Mouse (Mus musculus): ENCODE results near the gene Tsc2. TPM values are rescaled to one million over a fixed set of nuclear protein-coding genes. Genes with fewer than 3 reads are reported as not detected.
A peak's percentile ranks its signal among the peaks of the same experiment; 100 is the strongest.

Tsc2 gene
- polyA plus RNA-seq, 1 experiment from 2014 or later = 65.8 TPM

DNA sequence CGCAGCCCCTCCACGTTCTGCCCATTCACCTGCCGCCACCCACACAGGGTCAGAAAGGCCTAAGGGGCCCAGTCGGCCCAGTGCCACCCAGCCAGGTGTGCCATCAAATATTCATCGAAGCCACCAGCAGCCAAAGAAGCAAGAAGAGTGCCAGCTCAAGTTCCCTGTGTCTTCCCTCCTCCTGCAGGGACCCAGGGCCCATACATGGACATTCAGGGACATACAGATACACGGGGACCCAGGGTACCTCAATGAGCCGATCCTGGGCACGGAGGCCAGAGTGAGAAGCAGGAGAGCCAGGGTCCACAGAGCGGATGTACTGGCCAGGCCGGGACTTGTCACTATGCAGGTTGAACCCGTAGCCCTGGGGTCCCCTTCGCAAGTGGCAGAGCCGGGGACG is 9.5 kb upstream of the Tsc2 start:
- WGBS = 95% methylated on average over 14 of the region's 14 CpGs
- Histone ChIP-seq H3K9me3 (ENCODE audit: control insufficient read depth, low read length) (no peaks in the 10 kb centered on the region), H3K36me3 (ENCODE audit: control insufficient read depth, insufficient read depth, low read length) (peaks cover 3% of the 10 kb centered on the region; the same call in 1 of the 2 replicates), H3K4me1 (ENCODE audit: control insufficient read depth, insufficient read depth, low read depth, low read length) (no peaks in the 10 kb centered on the region), H3K27ac (ENCODE audit: low read depth, low read length) (no peak overlapping the region), H3K9ac (ENCODE audit: low read depth, low read length) (no peak overlapping the region), H3K4me2 (ENCODE audit: low read length) (no peak overlapping the region), H3K4me3 (ENCODE audit: low read length) (no peak overlapping the region), H3K27me3 (replicated peaks; ENCODE audit: control insufficient read depth, insufficient read depth, low read length) (no peaks in the 10 kb centered on the region)
- ATAC-seq = no peak

DNA sequence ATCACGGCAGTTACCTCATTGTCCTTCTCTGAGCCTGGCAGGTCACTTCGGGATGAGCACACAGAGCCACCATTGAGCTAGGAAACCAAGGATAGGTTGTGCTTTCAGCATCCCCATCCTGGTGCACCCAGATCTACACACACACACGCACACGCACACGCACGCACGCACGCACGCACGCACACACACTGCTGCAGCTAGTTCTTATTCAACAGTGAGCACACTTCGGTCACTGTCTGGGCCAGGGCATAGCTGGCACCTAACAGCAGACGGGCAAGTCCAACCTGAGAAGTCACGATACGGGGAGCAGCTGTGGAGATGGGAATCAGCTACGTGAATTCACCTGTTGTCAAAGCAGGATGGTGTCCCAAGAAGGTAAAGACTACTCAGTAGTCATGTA is 8.2 kb upstream of the Tsc2 start:
- no peak for ATAC-seq
- H3K9me3 ChIP-seq (ENCODE audit: control insufficient read depth, low read length) = no peaks in the 10 kb centered on the region
- no peaks in the 10 kb centered on the region for H3K27me3 ChIP-seq (replicated peaks; ENCODE audit: control insufficient read depth, insufficient read depth, low read length)
- H3K4me3 ChIP-seq (ENCODE audit: low read length) = no peak overlapping the region
- peaks cover 3% of the 10 kb centered on the region; the same call in 1 of the 2 replicates for H3K36me3 ChIP-seq (ENCODE audit: control insufficient read depth, insufficient read depth, low read length)
- no peaks in the 10 kb centered on the region for H3K4me1 ChIP-seq (ENCODE audit: control insufficient read depth, insufficient read depth, low read depth, low read length)
- 96% methylated on average over 15 of the region's 15 CpGs for WGBS
- H3K27ac ChIP-seq (ENCODE audit: low read depth, low read length) = no peak overlapping the region
- H3K4me2 ChIP-seq (ENCODE audit: low read length) = no peak overlapping the region
- H3K9ac ChIP-seq (ENCODE audit: low read depth, low read length) = no peak overlapping the region

- no peak overlapping the region for H3K9ac ChIP-seq (ENCODE audit: low read depth, low read length)
These were observed 7.7 kb upstream of the Tsc2 start for GRCm38 (mm10) chr17:24640119-24640518.

GRCm38 (mm10) chr17:24639571-24639988 is 7.2 kb upstream of the Tsc2 start:
- Histone ChIP-seq H3K9me3 (ENCODE audit: control insufficient read depth, low read length) (no peaks in the 10 kb centered on the region), H3K4me3 (ENCODE audit: low read length) (no peak overlapping the region), H3K9ac (ENCODE audit: low read depth, low read length) (no peak overlapping the region), H3K4me2 (ENCODE audit: low read length) (no peak overlapping the region), H3K27me3 (replicated peaks; ENCODE audit: control insufficient read depth, insufficient read depth, low read length) (no peaks in the 10 kb centered on the region), H3K27ac (ENCODE audit: low read depth, low read length) (peak overlapping the region; percentile 44; the same call in 1 of the 2 replicates), H3K36me3 (ENCODE audit: control insufficient read depth, insufficient read depth, low read length) (peaks cover 3% of the 10 kb centered on the region; the same call in 1 of the 2 replicates), H3K4me1 (ENCODE audit: control insufficient read depth, insufficient read depth, low read depth, low read length) (no peaks in the 10 kb centered on the region)
- WGBS = 73% methylated on average over 5 of the region's 5 CpGs
- ATAC-seq = no peak

More at GRCm38 (mm10) chr17:24640119-24640518, 7.7 kb upstream of the Tsc2 start:
- Histone ChIP-seq H3K27me3 (replicated peaks; ENCODE audit: control insufficient read depth, insufficient read depth, low read length) (no peaks in the 10 kb centered on the region), H3K4me2 (ENCODE audit: low read length) (no peak overlapping the region), H3K4me3 (ENCODE audit: low read length) (no peak overlapping the region), H3K4me1 (ENCODE audit: control insufficient read depth, insufficient read depth, low read depth, low read length) (no peaks in the 10 kb centered on the region), H3K36me3 (ENCODE audit: control insufficient read depth, insufficient read depth, low read length) (peaks cover 3% of the 10 kb centered on the region; the same call in 1 of the 2 replicates), H3K27ac (ENCODE audit: low read depth, low read length) (no peak overlapping the region), H3K9me3 (ENCODE audit: control insufficient read depth, low read length) (no peaks in the 10 kb centered on the region)
- WGBS = 84% methylated on average over 7 of the region's 7 CpGs
- no peak for ATAC-seq

DNA sequence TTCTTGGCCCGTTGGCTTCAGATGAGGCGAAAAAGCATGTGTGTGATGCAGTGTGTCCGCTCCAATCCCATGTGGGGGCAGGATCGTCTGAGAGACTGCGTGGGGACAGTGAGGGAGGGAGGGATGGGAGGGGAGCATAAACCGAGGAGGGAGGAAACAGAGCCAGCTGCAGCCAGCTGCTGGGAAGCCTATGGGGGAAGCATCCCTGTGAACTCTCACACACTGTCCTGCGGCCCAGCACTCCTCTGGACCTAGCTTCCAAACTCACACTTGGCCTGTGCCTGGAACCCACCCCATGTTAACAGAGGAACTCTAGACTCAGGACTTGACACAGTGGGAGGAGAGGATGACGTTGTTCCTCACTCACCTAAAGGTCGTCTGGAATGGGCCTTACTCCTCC is 6.4 kb upstream of the Tsc2 start:
- Histone ChIP-seq H3K4me2 (ENCODE audit: low read length) (no peak overlapping the region), H3K36me3 (ENCODE audit: control insufficient read depth, insufficient read depth, low read length) (peaks cover 3% of the 10 kb centered on the region; the same call in 1 of the 2 replicates), H3K27ac (ENCODE audit: low read depth, low read length) (no peak overlapping the region), H3K9me3 (ENCODE audit: control insufficient read depth, low read length) (no peaks in the 10 kb centered on the region), H3K4me3 (ENCODE audit: low read length) (no peak overlapping the region), H3K4me1 (ENCODE audit: control insufficient read depth, insufficient read depth, low read depth, low read length) (no peaks in the 10 kb centered on the region), H3K9ac (ENCODE audit: low read depth, low read length) (no peak overlapping the region), H3K27me3 (replicated peaks; ENCODE audit: control insufficient read depth, insufficient read depth, low read length) (no peaks in the 10 kb centered on the region)
- no peak for ATAC-seq
- 74% methylated on average over 9 of the region's 9 CpGs for WGBS

DNA sequence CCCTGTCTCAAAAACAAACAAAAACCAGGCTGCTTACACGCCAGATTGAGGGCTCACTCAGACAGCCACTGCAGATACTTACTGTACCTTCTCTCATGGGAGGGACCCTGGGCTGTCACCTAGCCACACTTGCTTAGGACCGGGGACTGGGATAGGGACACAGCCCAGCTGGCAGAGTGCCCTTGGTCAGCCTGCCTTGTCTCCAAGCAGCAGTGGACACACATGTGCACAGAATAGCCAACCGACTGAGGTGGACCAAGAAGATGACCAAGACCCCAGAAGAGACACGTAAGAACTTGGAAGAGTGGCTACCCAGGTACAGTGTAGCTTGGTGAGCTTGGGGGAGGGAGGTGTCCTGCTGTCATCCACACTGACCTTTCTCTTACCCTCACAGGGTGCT is 5.8 kb upstream of the Tsc2 start:
- Histone ChIP-seq H3K27me3 (replicated peaks; ENCODE audit: control insufficient read depth, insufficient read depth, low read length) (no peaks in the 10 kb centered on the region), H3K9ac (ENCODE audit: low read depth, low read length) (no peak overlapping the region), H3K4me3 (ENCODE audit: low read length) (no peak overlapping the region), H3K4me1 (ENCODE audit: control insufficient read depth, insufficient read depth, low read depth, low read length) (peaks cover under 1% of the 10 kb centered on the region), H3K4me2 (ENCODE audit: low read length) (no peak overlapping the region), H3K9me3 (ENCODE audit: control insufficient read depth, low read length) (no peaks in the 10 kb centered on the region), H3K36me3 (ENCODE audit: control insufficient read depth, insufficient read depth, low read length) (peaks cover 3% of the 10 kb centered on the region; the same call in 1 of the 2 replicates), H3K27ac (ENCODE audit: low read depth, low read length) (no peak overlapping the region)
- ATAC-seq = no peak
- WGBS = 94% methylated on average over 4 of the region's 4 CpGs

- WGBS = 70% methylated on average over 5 of the region's 5 CpGs
- no peak for ATAC-seq
- Histone ChIP-seq H3K9ac (ENCODE audit: low read depth, low read length) (no peak overlapping the region), H3K36me3 (ENCODE audit: control insufficient read depth, insufficient read depth, low read length) (peaks cover 3% of the 10 kb centered on the region; the same call in 1 of the 2 replicates), H3K4me3 (ENCODE audit: low read length) (no peak overlapping the region), H3K9me3 (ENCODE audit: control insufficient read depth, low read length) (no peaks in the 10 kb centered on the region), H3K27me3 (replicated peaks; ENCODE audit: control insufficient read depth, insufficient read depth, low read length) (no peaks in the 10 kb centered on the region), H3K4me2 (ENCODE audit: low read length) (no peak overlapping the region), H3K27ac (ENCODE audit: low read depth, low read length) (no peak overlapping the region), H3K4me1 (ENCODE audit: control insufficient read depth, insufficient read depth, low read depth, low read length) (peaks cover 7% of the 10 kb centered on the region)
These were observed 4.5 kb upstream of the Tsc2 start for GRCm38 (mm10) chr17:24636781-24637481.

GRCm38 (mm10) chr17:24635694-24636093 is 3.3 kb upstream of the Tsc2 start:
- Histone ChIP-seq H3K9ac (ENCODE audit: low read depth, low read length) (no peak overlapping the region), H3K27ac (ENCODE audit: low read depth, low read length) (no peak overlapping the region), H3K4me2 (ENCODE audit: low read length) (no peak overlapping the region), H3K27me3 (replicated peaks; ENCODE audit: control insufficient read depth, insufficient read depth, low read length) (no peaks in the 10 kb centered on the region), H3K4me1 (ENCODE audit: control insufficient read depth, insufficient read depth, low read depth, low read length) (peaks cover 11% of the 10 kb centered on the region), H3K36me3 (ENCODE audit: control insufficient read depth, insufficient read depth, low read length) (no peaks in the 10 kb centered on the region; the same call in 1 of the 2 replicates), H3K4me3 (ENCODE audit: low read length) (no peak overlapping the region), H3K9me3 (ENCODE audit: control insufficient read depth, low read length) (no peaks in the 10 kb centered on the region)
- no peak for ATAC-seq
- WGBS = 96% methylated on average over 5 of the region's 5 CpGs

GRCm38 (mm10) chr17:24635024-24635423 is 2.6 kb upstream of the Tsc2 start:
- Histone ChIP-seq H3K27ac (ENCODE audit: low read depth, low read length) (no peak overlapping the region), H3K4me1 (ENCODE audit: control insufficient read depth, insufficient read depth, low read depth, low read length) (peaks cover 11% of the 10 kb centered on the region), H3K9ac (ENCODE audit: low read depth, low read length) (no peak overlapping the region), H3K4me3 (ENCODE audit: low read length) (no peak overlapping the region), H3K9me3 (ENCODE audit: control insufficient read depth, low read length) (no peaks in the 10 kb centered on the region), H3K27me3 (replicated peaks; ENCODE audit: control insufficient read depth, insufficient read depth, low read length) (no peaks in the 10 kb centered on the region), H3K4me2 (ENCODE audit: low read length) (no peak overlapping the region), H3K36me3 (ENCODE audit: control insufficient read depth, insufficient read depth, low read length) (peaks cover under 1% of the 10 kb centered on the region)
- 88% methylated on average over 4 of the region's 4 CpGs for WGBS
- no peak for ATAC-seq
